Mouse (Mus musculus) midbrain, embryonic 16.5 days (tissue): Measurements from ENCODE around the gene Ppp1r21. TPM values are rescaled to one million over a fixed set of nuclear protein-coding genes. Genes with fewer than 3 reads are reported as not detected.

Source experiments
- ATAC-seq: fragments of 200-750 bp; cut with Nextera tagmentation; 2 replicates; pipeline ENCODE4 v1.8.0; 2017; ENCODE audit warnings: moderate TSS enrichment
- H3K27ac ChIP-seq: fragments of 300-500 bp; sonication (generic); 2 replicates; pipeline ENCODE4 v1.5.1; 2014; ENCODE audit warnings: mild to moderate bottlenecking, low read length, mixed read lengths
- H3K27me3 ChIP-seq: fragments of 300-500 bp; sonication (generic); 2 replicates; pipeline ENCODE4 v1.6.1; 2014; ENCODE audit warnings: low read depth, low read length, mixed read lengths; ENCODE audit not compliant: control insufficient read depth, insufficient read depth
- H3K36me3 ChIP-seq: fragments of 300-500 bp; sonication (generic); 2 replicates; pipeline ENCODE4 v1.6.1; 2014; ENCODE audit warnings: mild to moderate bottlenecking, low read length, moderate library complexity, mixed read lengths; ENCODE audit not compliant: control insufficient read depth, insufficient read depth
- H3K4me1 ChIP-seq: fragments of 300-500 bp; sonication (generic); 2 replicates; pipeline ENCODE4 v1.6.1; 2014; ENCODE audit warnings: mild to moderate bottlenecking, low read length, mixed read lengths; ENCODE audit not compliant: control insufficient read depth, insufficient read depth
- H3K4me2 ChIP-seq: fragments of 300-500 bp; sonication (generic); 2 replicates; pipeline ENCODE4 v1.6.1; 2014; ENCODE audit warnings: mild to moderate bottlenecking, low read length, mixed read lengths
- H3K4me3 ChIP-seq: fragments of 300-500 bp; sonication (generic); 2 replicates; pipeline ENCODE4 v1.5.1; 2014; ENCODE audit warnings: low read depth, mild to moderate bottlenecking, low read length, moderate library complexity, mixed read lengths
- H3K9ac ChIP-seq: fragments of 300-500 bp; sonication (generic); 2 replicates; pipeline ENCODE4 v1.6.1; 2014; ENCODE audit warnings: low read depth, low read length, mixed read lengths
- H3K9me3 ChIP-seq: fragments of 300-500 bp; sonication (generic); replicated peaks from 2 replicates; pipeline ENCODE4 v1.6.1; 2014; ENCODE audit warnings: mild to moderate bottlenecking, low read length, mixed read lengths; ENCODE audit not compliant: control insufficient read depth, poor library complexity, severe bottlenecking
- WGBS: fragments of 180-500 bp; shearing (Covaris S2); extraction: QIAGEN DNeasy Blood & Tissue Kit; methylation state at CpG from one replicate; pipeline ENCODE4 v1.1.7; 2014; 5-methylcytosine and 5-hydroxymethylcytosine counted together
- polyA plus RNA-seq: library from polyadenylated mRNA; unstranded; fragments of >200 nt; fragmentation: Nextera tagmentation; extraction: Ambion mirVana; gene quantifications from 2 replicates; pipeline ENCODE4 v1.2.1, GENCODE M21; 2015

Gene Ppp1r21
- polyA plus RNA-seq, 1 experiment from 2014 or later, result 37.9 TPM

- Histone ChIP-seq H3K4me1 (no peaks in the 10 kb centered on the region), H3K4me3 (no peak overlapping the region), H3K4me2 (no peak overlapping the region), H3K9me3 (no peaks in the 10 kb centered on the region), H3K27ac (no peak overlapping the region), H3K27me3 (no peaks in the 10 kb centered on the region), H3K9ac (no peak overlapping the region), H3K36me3 (no peaks in the 10 kb centered on the region; the same call in 1 of the 2 replicates)
- no peak for ATAC-seq
- 74% methylated on average over 3 of the region's 3 CpGs for WGBS
These were observed 13.5 kb downstream of the Ppp1r21 start for GRCm38 (mm10) chr17:88543417-88543782.

- no peaks in the 10 kb centered on the region for H3K9me3 ChIP-seq
- H3K4me2 ChIP-seq, result no peak overlapping the region
- H3K9ac ChIP-seq, result no peak overlapping the region
- no peak for ATAC-seq
- peaks cover 8% of the 10 kb centered on the region; the same call in 1 of the 2 replicates for H3K36me3 ChIP-seq
- WGBS, result 94% methylated on average over 15 of the region's 15 CpGs
- H3K27me3 ChIP-seq, result no peaks in the 10 kb centered on the region
- no peaks in the 10 kb centered on the region for H3K4me1 ChIP-seq
- no peak overlapping the region for H3K27ac ChIP-seq
- no peak overlapping the region for H3K4me3 ChIP-seq
These were observed 15.4 kb downstream of the Ppp1r21 start for GRCm38 (mm10) chr17:88545217-88545784.

DNA sequence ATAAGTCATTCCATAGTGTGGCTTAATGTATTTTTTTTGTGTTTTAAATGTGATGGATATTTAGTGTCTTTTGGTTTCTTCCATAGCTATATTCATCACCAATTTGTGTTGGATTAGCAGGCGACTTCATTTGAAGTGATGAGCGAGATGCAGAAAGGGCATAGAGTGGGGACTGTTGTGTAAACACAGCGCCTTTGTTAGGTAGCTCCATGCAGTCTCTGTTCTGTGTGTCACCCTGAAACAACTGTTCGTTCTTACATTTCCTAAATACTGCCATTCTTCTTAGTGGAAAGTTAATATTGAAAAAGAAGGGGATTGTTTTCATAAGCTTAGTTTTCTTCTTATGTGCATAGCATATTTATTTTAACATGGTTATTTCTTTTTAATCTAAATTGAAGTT is 16.8 kb downstream of the Ppp1r21 start:
- no peak for ATAC-seq
- Histone ChIP-seq H3K9me3 (no peaks in the 10 kb centered on the region), H3K36me3 (peaks cover 8% of the 10 kb centered on the region; the same call in 1 of the 2 replicates), H3K27ac (no peak overlapping the region), H3K4me2 (no peak overlapping the region), H3K9ac (no peak overlapping the region), H3K27me3 (no peaks in the 10 kb centered on the region), H3K4me3 (no peak overlapping the region), H3K4me1 (no peaks in the 10 kb centered on the region)
- WGBS, result 86% methylated on average over 4 of the region's 4 CpGs

DNA sequence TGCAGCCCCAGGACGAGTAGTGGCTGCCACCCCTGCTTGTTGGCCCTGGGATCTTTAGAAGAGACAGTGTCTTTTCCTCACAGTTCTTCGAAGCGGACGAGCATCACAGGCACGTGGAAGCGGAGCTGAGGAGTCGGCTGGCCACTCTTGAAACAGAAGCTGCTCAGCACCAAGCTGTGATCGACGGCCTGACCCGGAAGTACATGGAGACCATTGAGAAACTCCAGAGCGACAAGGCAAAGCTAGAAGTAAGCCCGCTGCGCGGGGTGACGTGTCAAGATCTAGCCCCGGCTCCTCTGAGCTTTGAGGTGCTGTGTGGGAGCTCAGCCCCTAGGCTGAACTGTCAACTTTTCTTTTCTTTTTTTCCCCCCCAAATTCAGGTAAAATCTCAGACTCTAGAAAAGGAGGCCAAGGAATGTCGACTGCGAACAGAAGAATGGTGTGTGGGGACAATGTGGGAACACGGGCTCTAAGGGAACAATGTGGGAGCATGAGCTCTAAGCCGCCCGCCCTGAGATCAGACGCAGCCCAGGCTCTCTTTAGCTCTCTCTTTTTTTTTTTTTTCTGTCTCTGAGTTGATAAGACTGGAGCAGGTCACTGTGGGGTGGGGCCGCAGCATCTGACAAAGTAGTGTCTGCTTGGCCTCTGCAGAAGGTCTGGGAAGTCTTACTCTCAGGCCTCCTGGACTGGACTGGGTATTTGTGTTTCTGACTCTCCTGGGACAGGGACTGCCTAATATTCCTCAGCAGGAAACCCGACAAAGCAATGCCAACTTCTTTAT is 19.7 kb downstream of the Ppp1r21 start:
- Histone ChIP-seq H3K4me2 (no peak overlapping the region), H3K9ac (no peak overlapping the region), H3K36me3 (peaks cover 12% of the 10 kb centered on the region; the same call in 1 of the 2 replicates), H3K27ac (no peak overlapping the region), H3K9me3 (no peaks in the 10 kb centered on the region), H3K27me3 (no peaks in the 10 kb centered on the region), H3K4me3 (no peak overlapping the region), H3K4me1 (no peaks in the 10 kb centered on the region)
- WGBS, result 86% methylated on average over 24 of the region's 24 CpGs
- no peak for ATAC-seq

DNA sequence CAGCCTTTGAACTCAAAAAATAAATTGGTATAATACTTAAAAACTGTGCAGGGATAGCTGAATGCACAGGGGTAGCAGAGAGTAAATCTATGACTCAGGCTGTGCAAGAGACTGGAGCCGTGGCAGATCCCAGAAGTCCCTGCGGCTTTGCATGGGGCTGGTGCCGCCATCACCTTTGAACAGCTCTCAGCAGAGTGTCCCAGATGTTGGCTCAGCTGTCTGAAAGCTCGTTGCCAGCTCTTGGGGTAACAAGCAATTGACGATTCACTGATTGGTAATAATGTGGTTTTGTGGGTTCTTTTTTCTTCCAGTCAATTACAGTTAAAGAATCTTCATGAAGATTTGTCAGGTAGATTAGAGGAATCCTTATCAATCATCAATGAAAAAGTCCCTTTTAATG is 20.4 kb downstream of the Ppp1r21 start:
- H3K4me3 ChIP-seq, result no peak overlapping the region
- H3K4me2 ChIP-seq, result no peak overlapping the region
- no peaks in the 10 kb centered on the region for H3K27me3 ChIP-seq
- no peak overlapping the region for H3K27ac ChIP-seq
- H3K9ac ChIP-seq, result no peak overlapping the region
- peaks cover 12% of the 10 kb centered on the region; the same call in 1 of the 2 replicates for H3K36me3 ChIP-seq
- no peaks in the 10 kb centered on the region for H3K4me1 ChIP-seq
- no peaks in the 10 kb centered on the region for H3K9me3 ChIP-seq
- ATAC-seq, result no peak
- WGBS, result 65% methylated on average over 5 of the region's 5 CpGs

- no peak overlapping the region for H3K27ac ChIP-seq
- H3K36me3 ChIP-seq, result peaks cover 14% of the 10 kb centered on the region; the same call in 1 of the 2 replicates
- H3K9ac ChIP-seq, result no peak overlapping the region
- no peak overlapping the region for H3K4me3 ChIP-seq
- no peaks in the 10 kb centered on the region for H3K27me3 ChIP-seq
- 76% methylated on average over 10 of the region's 10 CpGs for WGBS
- ATAC-seq, result no peak
- H3K9me3 ChIP-seq, result no peaks in the 10 kb centered on the region
- no peak overlapping the region for H3K4me2 ChIP-seq
- no peaks in the 10 kb centered on the region for H3K4me1 ChIP-seq
These were observed 21.3 kb downstream of the Ppp1r21 start for GRCm38 (mm10) chr17:88550981-88551940.

GRCm38 (mm10) chr17:88552556-88552955 is 22.6 kb downstream of the Ppp1r21 start:
- Histone ChIP-seq H3K4me1 (no peaks in the 10 kb centered on the region), H3K4me3 (no peak overlapping the region), H3K36me3 (peaks cover 14% of the 10 kb centered on the region; the same call in 1 of the 2 replicates), H3K27me3 (no peaks in the 10 kb centered on the region), H3K9ac (no peak overlapping the region), H3K27ac (no peak overlapping the region), H3K9me3 (no peaks in the 10 kb centered on the region), H3K4me2 (no peak overlapping the region)
- ATAC-seq, result no peak
- WGBS, result 32% methylated on average over 6 of the region's 6 CpGs

- no peak overlapping the region for H3K27ac ChIP-seq
These were observed 23.1 kb downstream of the Ppp1r21 start for GRCm38 (mm10) chr17:88553001-88553449.

More at GRCm38 (mm10) chr17:88553001-88553449, 23.1 kb downstream of the Ppp1r21 start:
- no peak overlapping the region for H3K4me3 ChIP-seq
- no peaks in the 10 kb centered on the region for H3K4me1 ChIP-seq
- H3K36me3 ChIP-seq, result peaks cover 14% of the 10 kb centered on the region; the same call in 1 of the 2 replicates
- no peak overlapping the region for H3K4me2 ChIP-seq
- no peaks in the 10 kb centered on the region for H3K27me3 ChIP-seq
- H3K9ac ChIP-seq, result no peak overlapping the region
- 0 out of 2 replicates have a peak, but pooled peaks have one; percentile 15 for ATAC-seq
- WGBS, result 54% methylated on average over 8 of the region's 8 CpGs
- no peaks in the 10 kb centered on the region for H3K9me3 ChIP-seq
